Mouse (Mus musculus) CD4-positive, CD25-positive, alpha-beta regulatory T cell, adult 4 months (primary cell): ENCODE results near the gene Atp6v1g2. TPM values are rescaled to one million over a fixed set of nuclear protein-coding genes. Genes with fewer than 3 reads are reported as not detected.
"Not testable (repeated sequence)": the region's sequence is repeated elsewhere in the genome, so short reads cannot be mapped to it uniquely, and the experiment has no call there.

Experiments used
- ATAC-seq: one replicate; pipeline ENCODE4 v1.8.0; 2017
- polyA plus RNA-seq, 2 experiments: library from polyadenylated mRNA; unstranded; fragments of 100-300 nt; shearing (Covaris generic); gene quantifications; one replicate each; pipeline ENCODE4 v1.2.1; 2017

Gene Atp6v1g2
- polyA plus RNA-seq, 2 experiments from 2014 or later: 6.3 to 8.2 TPM

DNA sequence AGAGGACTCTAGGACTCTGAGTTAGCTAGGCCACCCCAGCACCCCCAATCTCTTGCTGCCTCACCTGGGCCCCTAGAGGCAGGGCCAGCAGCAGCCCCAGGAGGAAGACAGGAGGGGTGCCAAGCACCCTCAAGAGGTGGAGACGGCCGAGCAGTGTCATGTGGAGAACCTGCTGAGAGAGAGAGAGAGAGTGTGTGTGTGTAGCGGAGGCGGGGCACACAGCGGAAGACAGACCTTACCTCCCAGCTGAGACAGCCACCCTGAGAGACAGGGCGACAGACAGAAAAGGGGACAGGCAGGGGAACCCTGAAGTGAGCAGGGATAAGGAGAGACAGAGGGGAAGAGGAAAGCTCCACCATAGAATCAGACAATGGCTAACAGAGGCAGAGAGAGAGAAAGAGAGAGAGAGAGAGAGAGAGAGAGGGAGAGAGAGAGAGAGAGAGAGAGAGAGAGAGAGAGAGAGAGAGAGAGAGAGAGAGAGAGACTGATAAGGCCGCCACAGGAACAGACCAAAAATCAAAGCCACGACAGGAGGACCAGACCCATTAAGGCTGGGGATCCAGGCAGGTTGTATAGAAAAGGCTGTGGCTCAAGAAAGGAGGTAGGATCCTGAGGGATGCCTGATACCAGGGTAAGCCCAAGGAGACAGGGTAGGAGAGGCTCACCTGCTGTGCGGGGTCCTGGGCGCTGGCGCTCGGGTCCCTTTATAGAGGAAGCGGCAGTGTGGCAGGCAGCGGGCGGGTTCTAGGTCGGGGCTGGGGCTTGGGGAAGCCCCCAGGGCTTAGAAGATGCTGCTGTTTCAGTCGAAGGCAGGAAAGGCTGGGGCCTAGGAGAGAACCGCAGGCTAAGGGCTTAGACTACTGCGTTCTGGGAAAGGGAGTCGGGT, 28.7 kb upstream of the Atp6v1g2 start, which contains the start of gene Lta:
TSS of gene Lta (minus strand) at position 858 of the 886 bp plus-strand sequence.
- peak; percentile 66 for ATAC-seq

DNA sequence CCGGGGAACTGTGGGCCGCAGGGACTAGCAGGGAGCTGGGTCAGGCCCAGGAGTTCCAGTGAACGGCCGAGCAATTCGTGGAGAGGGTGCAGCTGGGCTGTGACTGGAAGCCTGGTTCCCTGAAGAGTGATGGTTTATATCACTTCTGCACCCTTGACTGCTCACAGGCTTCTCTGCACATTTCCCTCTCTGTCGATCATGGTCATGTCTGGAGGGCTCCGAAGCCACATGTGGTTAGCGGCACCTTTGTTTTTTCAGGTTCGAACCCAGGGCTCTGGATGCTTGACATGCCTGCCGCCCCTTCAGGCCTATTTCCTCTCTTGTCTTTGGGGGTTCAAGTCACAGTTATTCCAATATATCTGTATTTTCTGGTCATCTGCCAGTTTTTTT, 28.1 kb upstream of the Atp6v1g2 start:
- no peak for ATAC-seq

DNA sequence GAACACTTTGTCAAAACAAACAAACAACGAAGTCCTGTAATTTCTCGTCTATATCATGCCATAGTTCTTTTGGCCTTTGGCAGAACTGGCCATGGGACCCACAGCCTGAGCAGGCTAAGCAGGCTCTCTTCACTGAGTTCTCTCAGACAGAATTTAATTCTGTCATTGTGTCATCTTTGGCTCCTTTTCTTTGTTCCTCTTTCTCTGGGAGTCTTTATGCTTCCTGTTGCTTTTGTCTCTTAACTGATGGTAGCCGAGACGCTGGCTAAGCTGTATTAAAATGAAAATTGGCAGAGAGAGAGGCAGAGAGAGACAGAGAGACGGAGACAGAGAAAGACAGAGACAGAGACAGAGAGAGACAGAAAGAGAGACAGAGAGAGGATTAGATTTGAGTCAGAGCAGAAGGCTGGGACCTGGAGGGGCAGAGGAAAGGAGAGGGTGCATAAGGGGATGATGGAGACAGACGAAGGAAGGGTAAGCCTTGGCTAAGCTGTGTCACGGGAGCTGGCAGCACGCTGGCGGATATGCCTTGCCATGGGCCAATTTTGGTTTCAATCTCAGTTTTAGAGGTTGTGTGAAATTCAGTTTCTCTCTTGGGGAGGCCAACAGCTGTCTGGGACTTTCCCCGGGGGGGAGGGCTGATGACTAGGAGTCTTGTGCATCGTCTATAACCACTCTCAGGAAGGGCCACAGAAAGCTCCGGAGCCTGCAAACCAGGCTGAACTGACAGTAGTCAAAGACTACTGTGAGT, 23.5 kb upstream of the Atp6v1g2 start:
- ATAC-seq: peak; percentile 92

- peak; percentile 8 for ATAC-seq
These were observed 22.9 kb upstream of the Atp6v1g2 start for GRCm38 (mm10) chr17:35210593-35210992.

- ATAC-seq: no peak
These were observed 20.4 kb upstream of the Atp6v1g2 start for GRCm38 (mm10) chr17:35213071-35213470.

- peak; percentile 64 for ATAC-seq
These were observed 14.8 kb upstream of the Atp6v1g2 start for GRCm38 (mm10) chr17:35218516-35219193.

DNA sequence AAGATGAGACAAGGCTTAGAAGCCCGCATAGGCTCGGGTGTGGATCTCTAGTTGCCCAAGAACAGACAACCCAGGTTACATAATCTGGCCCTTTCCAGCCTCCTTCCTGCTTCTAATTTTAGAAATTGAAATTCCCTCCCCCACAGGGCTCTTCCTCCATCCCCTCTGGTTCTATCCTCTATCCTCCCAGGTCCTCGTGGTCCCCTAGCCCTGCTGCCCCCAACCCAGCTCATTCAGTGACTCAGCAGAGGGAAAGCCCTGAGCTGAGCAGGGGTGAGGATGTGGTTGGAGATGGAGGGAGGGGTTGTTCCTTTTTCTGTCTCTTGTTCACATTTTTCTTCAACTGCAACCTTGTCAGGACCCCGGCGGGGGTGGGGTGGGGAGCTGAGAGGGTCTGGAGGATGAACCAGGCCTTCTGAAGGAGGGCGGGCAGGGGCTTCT, 13.8 kb upstream of the Atp6v1g2 start:
- ATAC-seq: peak; percentile 80

DNA sequence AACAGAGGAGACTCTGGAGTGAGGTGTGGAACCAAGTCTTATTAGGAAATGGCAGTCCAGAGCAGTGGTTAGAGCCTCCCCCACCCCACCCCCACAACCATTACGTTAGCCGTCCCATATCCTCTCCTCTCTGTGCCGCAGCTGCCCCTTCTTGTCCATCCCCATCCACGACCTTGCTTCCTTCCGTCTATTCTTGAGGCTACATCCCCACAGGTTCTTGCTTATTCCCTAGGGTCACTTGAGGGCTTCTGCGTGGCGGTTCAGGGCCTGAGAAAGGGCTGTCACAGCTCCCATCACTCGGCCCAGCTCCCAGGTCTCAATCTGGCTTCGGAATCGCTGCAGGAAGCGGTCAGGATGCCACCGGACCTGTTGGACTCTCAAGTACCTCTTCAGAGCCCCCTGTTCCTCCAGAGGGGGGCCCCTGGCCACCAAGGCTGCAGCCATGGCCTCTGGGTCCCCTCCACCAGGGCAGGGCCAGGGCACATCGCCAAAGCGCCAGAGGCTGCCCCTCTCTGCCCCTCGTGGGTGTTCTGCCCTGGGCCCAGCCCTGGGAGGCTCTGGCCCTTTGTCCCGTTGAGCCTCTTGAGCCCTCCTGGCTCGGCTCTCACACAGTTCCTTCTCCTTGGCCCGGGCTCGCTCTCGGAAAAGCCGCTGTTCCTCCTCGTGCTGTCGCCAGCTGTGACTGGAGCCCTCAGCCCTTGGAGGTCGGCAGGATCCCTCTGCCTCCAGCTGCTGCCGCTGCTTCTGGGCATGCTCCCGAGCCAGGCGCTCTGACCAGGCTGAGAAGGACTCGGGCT, 13.1 kb upstream of the Atp6v1g2 start, which contains the start of gene Gm16181:
TSS of gene Gm16181 (plus strand) at position 679 of the 797 bp plus-strand sequence.
- no peak for ATAC-seq

DNA sequence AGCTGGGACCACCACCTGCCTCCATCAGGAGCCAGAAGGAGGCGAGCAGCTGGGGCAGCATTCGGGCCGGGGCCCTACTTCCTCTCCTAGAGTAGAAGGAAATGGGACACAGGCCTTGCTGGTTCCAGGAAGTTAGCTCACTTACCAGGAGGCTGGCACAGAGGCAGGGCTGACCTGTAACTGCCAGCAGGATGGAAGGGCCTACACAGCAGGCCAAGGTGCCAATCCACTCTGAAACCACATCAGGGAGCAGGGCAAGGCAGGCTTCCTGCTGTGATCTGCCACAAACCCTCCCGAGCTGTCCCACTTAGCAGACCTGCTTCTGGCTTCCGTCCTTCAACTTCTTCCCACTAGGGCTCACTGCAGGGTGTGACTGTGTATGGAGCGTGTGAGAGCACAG, 11.2 kb upstream of the Atp6v1g2 start:
- peak; percentile 9 for ATAC-seq

DNA sequence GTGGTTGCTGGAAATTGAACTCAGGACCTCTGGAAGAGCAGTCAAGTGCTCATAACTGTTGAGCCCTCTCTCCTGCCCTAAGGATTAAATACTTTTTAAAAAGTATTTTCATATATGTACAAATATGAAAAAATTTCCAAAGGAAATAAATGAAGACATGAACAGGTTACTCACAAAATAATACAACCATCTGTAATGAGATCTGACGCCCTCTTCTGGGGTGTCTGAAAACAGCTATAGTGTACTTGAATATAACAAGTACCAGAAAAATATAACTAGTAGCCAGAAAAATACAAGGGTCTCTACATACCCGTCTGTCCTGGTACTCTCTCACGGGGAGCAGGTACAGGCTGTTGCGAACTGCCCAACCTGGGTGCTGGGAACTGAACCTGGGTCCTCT, 8.8 kb upstream of the Atp6v1g2 start:
- ATAC-seq: no peak

DNA sequence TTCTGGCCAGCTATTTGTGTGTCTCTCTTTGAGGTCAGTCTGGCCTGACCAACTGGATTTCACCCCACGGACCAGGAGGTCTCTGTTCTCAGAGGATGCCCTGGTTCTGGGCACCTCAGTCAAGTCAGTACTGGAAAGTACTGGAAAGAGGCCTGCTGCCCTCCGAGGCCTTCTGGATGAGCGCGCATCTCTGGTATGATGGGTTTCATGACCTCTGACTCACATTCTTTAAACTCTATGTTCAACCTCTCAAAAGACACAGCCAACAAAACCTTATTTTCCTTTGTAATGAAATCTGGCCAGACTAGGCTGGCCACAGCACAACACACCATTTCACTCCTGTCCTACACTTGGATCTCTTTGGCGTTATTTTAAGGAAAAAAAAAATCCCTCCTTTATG, 8.0 kb upstream of the Atp6v1g2 start:
- ATAC-seq: no peak

DNA sequence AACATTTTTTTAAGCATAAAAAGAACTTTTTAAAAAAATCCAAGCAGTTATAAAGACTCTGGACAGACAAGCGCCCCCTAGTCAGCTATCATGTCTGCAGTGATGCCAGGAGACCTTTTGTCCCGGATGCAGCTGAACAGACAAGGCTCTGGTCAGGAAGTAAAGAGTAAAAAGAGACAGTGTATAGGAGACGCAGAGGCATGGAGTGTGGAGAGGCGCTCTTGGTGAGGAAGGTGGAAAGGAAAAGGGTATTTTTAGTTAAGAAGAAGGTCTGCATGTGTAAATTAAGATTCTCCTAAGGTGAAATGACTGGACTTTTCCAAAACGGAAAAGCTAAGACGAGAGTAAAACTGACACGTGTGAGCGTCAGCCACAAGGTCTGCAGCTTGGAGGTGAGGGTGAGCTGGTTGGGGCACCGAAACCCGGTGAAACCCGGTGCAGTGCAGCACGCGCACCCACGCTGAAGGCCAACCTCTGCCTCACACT, 6.9 kb upstream of the Atp6v1g2 start:
- peak; percentile 49 for ATAC-seq

DNA sequence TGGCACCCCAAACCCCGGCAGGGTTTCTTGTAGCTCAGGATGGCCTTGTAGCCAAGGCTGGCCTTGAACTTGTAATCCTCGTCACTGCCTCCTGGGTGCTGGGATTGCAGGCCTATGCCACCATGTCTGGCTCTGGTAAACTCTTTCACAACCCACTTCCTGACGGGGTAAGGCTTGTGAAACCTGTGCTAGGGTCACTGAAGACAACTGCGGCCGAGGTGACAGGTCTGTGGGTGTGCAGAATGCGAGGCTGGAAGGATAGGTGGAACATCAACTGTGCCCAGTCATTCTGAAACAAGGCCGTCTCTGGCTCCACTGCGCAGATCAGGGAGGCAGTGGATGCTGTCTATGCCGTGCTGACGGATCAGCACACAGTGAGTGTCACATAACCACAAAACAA, 2.4 kb upstream of the Atp6v1g2 start:
- peak; percentile 50 for ATAC-seq

- ATAC-seq: no peak
These were observed 1.4 kb upstream of the Atp6v1g2 start for GRCm38 (mm10) chr17:35232043-35232442.

DNA sequence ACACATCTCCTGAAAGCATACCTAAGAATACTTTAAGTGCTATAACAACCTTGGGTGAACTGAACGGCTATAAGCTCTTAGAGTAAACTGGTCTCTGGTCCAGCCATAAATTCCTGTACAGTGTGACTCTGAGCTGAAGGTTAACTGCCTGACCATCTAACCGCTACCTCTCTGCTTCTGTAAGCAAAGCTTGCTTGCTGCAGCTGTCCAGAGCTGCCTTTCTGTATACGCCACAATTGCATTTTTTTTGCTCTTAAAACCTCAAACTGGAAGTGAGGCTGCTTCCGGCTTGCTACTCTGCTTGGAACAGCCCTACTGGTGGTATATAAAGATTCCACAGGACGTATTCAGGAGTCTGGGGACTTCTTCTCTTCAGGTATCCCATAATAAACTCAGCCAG, 801 bp upstream of the Atp6v1g2 start:
- peak; percentile 16 for ATAC-seq

DNA sequence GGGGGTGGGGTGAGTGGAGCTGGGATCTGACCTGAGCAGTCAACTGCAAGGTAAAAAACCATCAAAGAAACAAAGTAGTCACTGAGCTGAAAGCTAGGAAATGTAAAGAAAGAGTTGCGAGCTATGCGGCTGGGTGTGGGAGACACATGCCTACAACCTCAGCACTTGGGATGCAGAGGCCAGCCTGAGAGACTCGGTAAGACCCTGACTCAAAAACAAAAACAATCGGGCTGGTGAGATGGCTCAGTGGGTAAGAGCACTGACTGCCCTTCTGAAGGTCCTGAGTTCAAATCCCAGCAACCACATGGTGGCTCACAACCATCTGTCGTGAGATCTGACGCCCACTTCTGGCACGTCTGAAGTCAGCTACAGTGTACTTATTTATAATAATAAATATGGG, 630 bp downstream of the Atp6v1g2 start:
- not testable (repeated sequence) for ATAC-seq

DNA sequence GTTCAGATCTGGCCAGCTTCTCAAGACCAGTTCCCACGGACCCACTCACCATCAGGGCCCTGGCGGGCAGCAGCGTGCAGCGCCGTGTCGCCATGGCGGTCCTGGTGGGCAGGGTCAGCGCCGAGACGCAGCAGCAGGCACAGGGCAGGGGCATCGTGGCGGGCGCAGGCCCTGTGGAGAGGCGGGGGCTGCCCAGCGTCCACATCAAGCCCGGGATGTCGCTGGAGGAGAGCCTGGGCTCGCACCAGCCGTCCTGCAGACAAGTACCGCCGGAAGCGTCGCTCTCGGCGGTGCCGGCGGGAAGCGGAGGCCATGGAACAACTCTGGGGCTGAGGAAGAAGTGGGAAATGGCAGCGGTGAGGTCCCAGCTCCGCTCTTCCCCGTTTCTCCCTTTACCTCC, 1.4 kb downstream of the Atp6v1g2 start:
- ATAC-seq: no peak

GRCm38 (mm10) chr17:35235614-35236389, 2.3 kb downstream of the Atp6v1g2 start, which contains the start of gene Nfkbil1:
Nfkbil1 (minus strand) TSS chr17:35235792.
- peak; percentile 60 for ATAC-seq

GRCm38 (mm10) chr17:35236390-35236746, 2.9 kb downstream of the Atp6v1g2 start:
- ATAC-seq: peak; percentile 64

DNA sequence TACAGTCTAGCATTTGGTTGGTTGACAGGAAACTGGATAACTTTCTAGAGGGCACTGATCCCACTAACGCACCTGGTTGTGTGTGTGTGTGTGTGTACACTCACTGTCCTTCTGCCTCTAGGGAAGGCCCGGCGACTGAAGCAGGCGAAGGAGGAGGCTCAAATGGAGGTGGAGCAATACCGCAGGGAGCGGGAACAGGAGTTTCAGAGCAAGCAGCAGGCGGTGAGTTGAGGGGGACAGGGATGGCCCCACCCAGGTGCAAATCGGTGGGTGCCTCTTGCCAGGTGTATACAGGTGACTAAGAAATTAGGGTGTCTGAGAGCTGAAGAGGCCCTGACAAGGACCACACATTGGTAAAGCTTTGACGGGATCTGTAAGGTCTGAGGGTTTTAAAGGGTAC, 3.5 kb downstream of the Atp6v1g2 start:
- no peak for ATAC-seq

GRCm38 (mm10) chr17:35237504-35237903, 4.0 kb downstream of the Atp6v1g2 start:
- no peak for ATAC-seq
